Mouse (Mus musculus) intestine, postnatal 0 days (tissue): ENCODE results near the gene Cyb5r2. TPM values are rescaled to one million over a fixed set of nuclear protein-coding genes. Genes with fewer than 3 reads are reported as not detected.

ENCODE experiments used
- ATAC-seq: fragments of 200-750 bp; cut with Nextera tagmentation; 2 replicates; pipeline ENCODE4 v1.8.0; 2017; ENCODE audit warnings: mild to moderate bottlenecking, moderate TSS enrichment, moderate library complexity
- H3K27ac ChIP-seq: fragments of 300-500 bp; sonication (generic); 2 replicates; pipeline ENCODE4 v1.5.1; 2014; ENCODE audit warnings: mild to moderate bottlenecking, low read depth, low read length, moderate library complexity
- H3K27me3 ChIP-seq: fragments of 300-500 bp; sonication (generic); replicated peaks from 2 replicates; pipeline ENCODE4 v1.6.1; 2014; ENCODE audit warnings: low read length, mixed read lengths; ENCODE audit not compliant: control insufficient read depth, insufficient read depth
- H3K36me3 ChIP-seq: fragments of 300-500 bp; sonication (generic); 2 replicates; pipeline ENCODE4 v1.6.1; 2014; ENCODE audit warnings: mild to moderate bottlenecking, moderate library complexity; ENCODE audit not compliant: control insufficient read depth, insufficient read depth
- H3K4me1 ChIP-seq: fragments of 300-500 bp; sonication (generic); replicated peaks from 2 replicates; pipeline ENCODE4 v1.6.1; 2014; ENCODE audit warnings: antibody characterized with exemption, low read length, mixed read lengths; ENCODE audit not compliant: control insufficient read depth, insufficient read depth
- H3K4me2 ChIP-seq: fragments of 300-500 bp; sonication (generic); replicated peaks from 2 replicates; pipeline ENCODE4 v1.6.1; 2014; ENCODE audit warnings: low read depth, mild to moderate bottlenecking, moderate library complexity
- H3K4me3 ChIP-seq: fragments of 300-500 bp; sonication (generic); 2 replicates; pipeline ENCODE4 v1.5.1; 2014; ENCODE audit warnings: low read depth, low read length
- H3K9ac ChIP-seq: fragments of 300-500 bp; sonication (generic); 2 replicates; pipeline ENCODE4 v1.6.1; 2014; ENCODE audit warnings: mild to moderate bottlenecking, low read depth, low read length
- H3K9me3 ChIP-seq: fragments of 300-500 bp; sonication (generic); 2 replicates; pipeline ENCODE4 v1.6.1; 2016; ENCODE audit warnings: mixed run types; ENCODE audit not compliant: control insufficient read depth
- CTCF ChIP-seq: sonication (generic); IDR thresholded peaks from 2 replicates; pipeline ENCODE4 v1.5.1; 2016; ENCODE audit warnings: low read depth, mild to moderate bottlenecking, control low read depth, antibody characterized with exemption, moderate library complexity
- WGBS: fragments of 180-500 bp; shearing (Covaris S2); extraction: QIAGEN DNeasy Blood & Tissue Kit; methylation state at CpG from one replicate; pipeline ENCODE4 v1.1.7; 2014; 5-methylcytosine and 5-hydroxymethylcytosine counted together
- polyA plus RNA-seq: library from polyadenylated mRNA; unstranded; fragments of >200 nt; fragmentation: Nextera tagmentation; extraction: Ambion mirVana; gene quantifications from 2 replicates; pipeline ENCODE4 v1.2.1, GENCODE M21; 2015

Cyb5r2 gene
- polyA plus RNA-seq, 1 experiment from 2014 or later: 0.13 TPM

DNA sequence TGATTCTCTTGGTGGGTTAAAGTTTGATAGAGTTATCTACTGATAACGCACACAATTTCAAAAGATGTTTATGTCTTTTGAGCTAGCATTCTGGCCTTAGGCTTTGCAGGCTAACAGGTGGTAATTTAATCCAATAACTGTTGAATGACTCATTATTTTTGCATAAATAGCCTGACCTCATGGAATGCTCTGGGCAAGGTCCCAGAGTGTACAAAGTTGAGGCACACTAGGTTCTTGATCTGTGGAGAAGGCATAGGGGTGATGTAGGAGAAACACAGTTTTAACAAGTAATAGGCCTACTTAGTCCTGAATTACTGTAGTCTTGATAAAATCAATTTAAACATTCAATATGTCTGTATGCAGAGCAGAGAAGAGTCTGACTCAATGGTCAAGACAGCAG is 20.4 kb upstream of the Cyb5r2 start:
- Histone ChIP-seq H3K4me1 (no peaks in the 10 kb centered on the region; the same call in 1 of the 2 replicates), H3K36me3 (no peaks in the 10 kb centered on the region), H3K9me3 (no peaks in the 10 kb centered on the region), H3K9ac (no peak overlapping the region), H3K27ac (no peak overlapping the region), H3K4me2 (no peak overlapping the region), H3K4me3 (no peak overlapping the region), H3K27me3 (no peaks in the 10 kb centered on the region)
- TF ChIP-seq CTCF: no peak
- ATAC-seq: peak; percentile 47; the same call in 1 of the 2 replicates
- 16% methylated on average over 1 of the region's 1 CpGs for WGBS

DNA sequence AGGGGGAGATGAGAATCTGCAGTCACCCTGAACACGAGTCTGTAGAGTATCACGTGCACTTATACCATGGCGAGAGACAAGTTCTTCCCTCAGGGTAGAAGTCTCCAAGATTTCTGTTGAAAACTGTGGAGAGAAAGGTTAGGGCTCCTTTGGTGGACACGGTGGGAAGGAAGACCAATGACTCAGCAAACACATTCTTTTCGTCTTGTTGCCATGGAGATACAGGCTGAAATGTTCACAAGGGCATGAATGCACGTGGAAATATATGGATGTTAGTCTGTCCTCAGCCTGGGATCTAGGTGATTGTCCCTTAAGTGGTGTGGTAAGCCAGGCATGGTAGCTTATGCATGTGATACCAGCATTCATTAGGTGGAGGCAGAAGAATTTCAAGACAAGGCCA is 13.0 kb upstream of the Cyb5r2 start:
- H3K4me2 ChIP-seq: no peak overlapping the region
- no peaks in the 10 kb centered on the region for H3K27me3 ChIP-seq
- no peaks in the 10 kb centered on the region for H3K36me3 ChIP-seq
- ATAC-seq: no peak
- H3K4me3 ChIP-seq: no peak overlapping the region
- TF ChIP-seq CTCF: no peak
- no peaks in the 10 kb centered on the region for H3K4me1 ChIP-seq
- no peak overlapping the region for H3K27ac ChIP-seq
- H3K9ac ChIP-seq: no peak overlapping the region
- whole genome bisulfite sequencing: 65% methylated on average over 6 of the region's 6 CpGs
- no peaks in the 10 kb centered on the region for H3K9me3 ChIP-seq

DNA sequence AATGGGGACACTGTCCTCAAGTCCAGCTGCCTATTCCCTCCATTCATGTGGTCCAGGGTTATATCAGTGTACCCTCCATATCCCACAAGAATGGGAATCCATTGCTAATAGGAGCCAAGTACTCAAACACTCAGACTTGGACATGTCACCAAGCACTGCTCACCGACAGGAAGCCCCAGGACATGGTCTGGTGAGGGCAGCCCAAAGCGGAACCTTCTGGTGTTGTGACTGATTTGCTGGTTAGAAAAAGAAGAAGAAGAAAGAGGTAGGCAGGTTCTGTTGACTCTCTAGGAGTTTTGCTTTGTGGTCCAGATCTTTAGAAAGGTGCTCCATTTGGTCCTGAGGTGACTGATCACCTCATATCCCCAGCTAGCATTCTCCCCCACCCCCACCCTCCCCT is 1.1 kb downstream of the Cyb5r2 start:
- no peak overlapping the region for H3K4me3 ChIP-seq
- no peak overlapping the region for H3K4me2 ChIP-seq
- 86% methylated on average over 2 of the region's 2 CpGs for WGBS
- H3K9ac ChIP-seq: no peak overlapping the region
- H3K4me1 ChIP-seq: no peaks in the 10 kb centered on the region
- no peaks in the 10 kb centered on the region for H3K27me3 ChIP-seq
- no peaks in the 10 kb centered on the region for H3K9me3 ChIP-seq
- ATAC-seq: no peak
- no peak for TF ChIP-seq CTCF
- H3K27ac ChIP-seq: no peak overlapping the region
- no peaks in the 10 kb centered on the region for H3K36me3 ChIP-seq

DNA sequence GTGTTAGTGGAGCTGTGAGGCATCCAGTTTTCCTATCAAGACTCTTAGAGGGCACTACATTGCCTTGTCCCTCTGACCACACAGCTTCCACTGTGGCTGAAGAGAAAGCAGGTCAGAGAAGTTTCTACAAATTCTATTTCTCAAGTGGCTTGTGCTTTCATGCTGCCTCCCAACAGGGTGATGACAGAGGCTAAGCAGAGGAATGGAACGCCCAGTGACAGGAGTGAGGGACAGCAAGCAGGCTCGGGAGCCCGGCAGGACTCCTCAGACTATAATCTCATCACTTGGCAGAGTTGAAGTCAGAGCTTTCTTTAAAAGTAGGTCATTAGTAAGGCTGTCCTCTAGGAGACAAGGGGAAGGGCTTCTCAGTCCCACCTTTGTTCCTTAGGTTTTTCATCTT is 1.9 kb downstream of the Cyb5r2 start:
- Histone ChIP-seq H3K9me3 (no peaks in the 10 kb centered on the region), H3K27me3 (no peaks in the 10 kb centered on the region), H3K36me3 (no peaks in the 10 kb centered on the region), H3K27ac (no peak overlapping the region), H3K4me3 (no peak overlapping the region), H3K4me1 (no peaks in the 10 kb centered on the region), H3K4me2 (no peak overlapping the region), H3K9ac (no peak overlapping the region)
- no peak for ATAC-seq
- WGBS: 80% methylated on average over 3 of the region's 3 CpGs
- no peak for TF ChIP-seq CTCF

DNA sequence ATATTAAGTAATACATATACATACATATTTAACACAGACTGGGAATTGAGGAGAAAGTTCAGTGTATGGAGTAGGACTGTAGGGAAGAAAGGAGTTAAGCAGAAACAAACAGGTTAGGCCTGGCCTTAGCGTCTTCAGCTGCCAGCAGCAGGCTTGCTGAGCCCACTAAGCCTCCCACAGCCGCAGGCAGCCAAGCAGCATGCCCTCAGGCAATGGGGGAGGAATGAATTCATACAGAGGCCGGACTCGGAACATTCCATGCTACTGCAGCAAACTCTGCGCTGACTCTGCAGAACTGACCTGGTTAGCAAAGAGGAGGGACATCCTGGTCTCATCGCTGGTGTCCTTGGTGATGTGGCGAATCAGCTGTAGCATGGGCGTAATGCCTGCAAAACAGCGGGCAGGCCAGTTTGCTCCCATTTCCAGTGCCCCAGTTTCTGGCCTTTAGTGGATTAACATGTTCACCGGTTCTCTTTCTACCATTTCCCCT is 5.8 kb downstream of the Cyb5r2 start:
- Histone ChIP-seq H3K27ac (no peak overlapping the region), H3K4me3 (no peak overlapping the region), H3K9ac (no peak overlapping the region), H3K27me3 (no peaks in the 10 kb centered on the region), H3K4me1 (no peaks in the 10 kb centered on the region), H3K9me3 (no peaks in the 10 kb centered on the region), H3K4me2 (no peak overlapping the region), H3K36me3 (no peaks in the 10 kb centered on the region)
- no peak for TF ChIP-seq CTCF
- ATAC-seq: no peak
- WGBS: 79% methylated on average over 10 of the region's 10 CpGs

DNA sequence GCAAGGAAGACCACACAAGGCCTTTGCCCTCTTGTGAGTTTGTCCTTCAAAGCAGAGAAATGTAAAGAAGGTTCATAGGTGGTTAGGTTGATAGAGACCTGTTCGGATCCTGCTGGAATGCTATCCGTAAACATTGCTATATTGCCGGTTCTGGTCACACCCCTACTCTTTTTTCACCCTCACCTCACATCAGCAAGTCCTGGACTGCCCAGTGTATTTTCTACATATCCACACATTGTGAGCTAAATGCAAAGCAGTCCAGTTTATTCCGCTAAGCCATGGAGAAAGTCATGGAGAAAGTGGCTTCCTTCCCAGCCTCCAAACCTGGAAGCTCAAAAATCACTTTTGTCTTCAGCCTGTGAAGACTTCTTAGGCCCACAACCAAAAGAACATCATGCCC is 8.1 kb downstream of the Cyb5r2 start:
- Histone ChIP-seq H3K4me3 (no peak overlapping the region), H3K27me3 (no peaks in the 10 kb centered on the region), H3K9me3 (no peaks in the 10 kb centered on the region), H3K4me2 (no peak overlapping the region), H3K27ac (no peak overlapping the region), H3K4me1 (no peaks in the 10 kb centered on the region), H3K36me3 (peaks cover 15% of the 10 kb centered on the region), H3K9ac (no peak overlapping the region)
- ATAC-seq: no peak
- WGBS: 76% methylated on average over 4 of the region's 4 CpGs
- TF ChIP-seq CTCF: no peak

DNA sequence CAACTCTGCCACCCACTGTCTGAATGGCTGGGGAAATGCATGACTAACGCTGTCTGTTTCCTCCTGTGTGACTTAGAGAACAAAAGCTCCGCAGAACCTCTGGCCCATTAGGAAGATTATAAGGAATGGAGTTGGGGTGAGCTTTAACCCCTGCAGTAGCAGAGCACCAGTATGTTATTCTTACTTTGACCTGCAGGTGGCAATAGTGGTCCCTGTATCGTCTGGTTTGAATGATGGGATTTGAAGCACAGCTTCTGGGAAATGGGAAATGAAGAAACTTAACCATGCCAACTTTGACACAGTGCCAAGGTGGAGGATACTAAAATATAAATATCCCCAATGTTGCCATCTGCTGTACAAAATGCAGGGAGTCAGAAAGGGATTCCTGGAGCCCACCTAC is 8.6 kb downstream of the Cyb5r2 start:
- WGBS: 5% methylated on average over 3 of the region's 3 CpGs
- H3K27me3 ChIP-seq: no peaks in the 10 kb centered on the region
- no peak overlapping the region for H3K4me2 ChIP-seq
- no peaks in the 10 kb centered on the region for H3K4me1 ChIP-seq
- H3K4me3 ChIP-seq: no peak overlapping the region
- H3K36me3 ChIP-seq: peaks cover 18% of the 10 kb centered on the region
- TF ChIP-seq CTCF: peak; percentile 83
- no peak overlapping the region for H3K9ac ChIP-seq
- H3K9me3 ChIP-seq: no peaks in the 10 kb centered on the region
- no peak; the same call in 1 of the 2 replicates for ATAC-seq
- no peak overlapping the region for H3K27ac ChIP-seq
